ENCODE assay signal across 9 mouse cellular contexts in genomic region chr16:50753612-50754389, GRCm38 (mm10).
A peak's percentile ranks its signal among the peaks of the same experiment; 100 is the strongest.
DNase-seq lines count a peak whose midpoint lies in the region; ATAC-seq and TF ChIP-seq lines count a peak whose summit lies in the region.
"Had no signal": no experiment of that assay in that cellular context is flagged by ENCODE, and none has a peak within 500 bp of the region (broad histone marks: within the 10 kb centered on the region; RNA-seq: fewer than 3 reads in every experiment).

No protein-coding gene starts in this region.

- 18% methylated on average over 3 of the region's 3 CpGs for WGBS in liver, adult 2 months
- 6% methylated on average over 3 of the region's 3 CpGs for WGBS in liver, embryonic 12.5 days (ENCODE audit: insufficient replicate concordance)
- WGBS in lung, embryonic 14.5 days = under 1% methylated on average over 3 of the region's 3 CpGs
- WGBS in hindbrain, embryonic 13.5 days = 18% methylated on average over 3 of the region's 3 CpGs

- H3K9me3 ChIP-seq in liver, embryonic 12.5 days (replicated peaks) = no peaks in the 10 kb centered on the region
- no peaks in the 10 kb centered on the region for H3K9me3 ChIP-seq in lung, embryonic 14.5 days (ENCODE audit: low read depth, low read length)
- H3K9me3 ChIP-seq in hindbrain, embryonic 13.5 days = no peaks in the 10 kb centered on the region

- no peak for TF ChIP-seq CTCF in liver, adult 2 months (IDR thresholded peaks at IDR 0.05; ENCODE audit: low read depth, low read length)
- TF ChIP-seq CTCF in embryonic fibroblast, embryonic 13.5 days (IDR thresholded peaks at IDR 0.05; ENCODE audit: borderline replicate concordance, insufficient read depth, low read length) = no peak
- no peak for TF ChIP-seq CTCF in lung, embryonic 14.5 days (IDR thresholded peaks at IDR 0.05; ENCODE audit: low read depth)

- TF ChIP-seq POLR2A in liver, adult 2 months (IDR thresholded peaks at IDR 0.05; ENCODE audit: extremely low read depth, insufficient read depth, low read length) = no peak
- peak; percentile 44; the same call in 1 of the 2 replicates for TF ChIP-seq POLR2A in embryonic fibroblast, embryonic 13.5 days (IDR thresholded peaks at IDR 0.05; ENCODE audit: low read depth, low read length)

- DNase-seq in liver, adult 2 months (ENCODE audit: extremely low read depth, low read depth, low spot score) = peak; percentile 20
- peak; percentile 79 for DNase-seq in lung, embryonic 14.5 days
- DNase-seq in cerebellum, adult 18-20 months = no peak

- ATAC-seq in liver, embryonic 12.5 days = no peak
- peak; percentile 67 to 77 for ATAC-seq in hematopoietic stem cell, adult 5-6 weeks (replicated peaks in 1 of 2; ENCODE audit: insufficient read depth in 1 of 2, low FRiP score in 2 of 2, low TSS enrichment in 1 of 2, low read depth in 1 of 2, poor library complexity in 2 of 2, severe bottlenecking in 2 of 2)
- peak; percentile 76 for ATAC-seq in lung, embryonic 14.5 days (ENCODE audit: insufficient read depth)
- no peak for ATAC-seq in hindbrain, embryonic 13.5 days (ENCODE audit: low FRiP score)
- ATAC-seq in erythroid progenitor cell, adult 5-6 weeks (replicated peaks; ENCODE audit: low FRiP score, poor library complexity, severe bottlenecking) = no peak

- no peak overlapping the region for H3K4me2 ChIP-seq in liver, embryonic 12.5 days
- H3K4me2 ChIP-seq in lung, embryonic 14.5 days = peak overlapping the region; percentile 16; the same call in 1 of the 2 replicates
- no peak overlapping the region for H3K4me2 ChIP-seq in hindbrain, embryonic 13.5 days

- H3K4me3 ChIP-seq in liver, adult 2 months (ENCODE audit: insufficient read depth, low read depth, low read length) = no peak overlapping the region
- H3K4me3 ChIP-seq in liver, embryonic 12.5 days = no peak overlapping the region
- H3K4me3 ChIP-seq in embryonic fibroblast, embryonic 13.5 days (ENCODE audit: insufficient read depth, low read length) = no peak overlapping the region
- H3K4me3 ChIP-seq in lung, embryonic 14.5 days (ENCODE audit: low read depth, low read length) = no peak overlapping the region
- no peak overlapping the region for H3K4me3 ChIP-seq in hindbrain, embryonic 13.5 days

- H3K79me2 ChIP-seq in liver, adult 2 months (ENCODE audit: control insufficient read depth, insufficient read depth, low read length) = no peaks in the 10 kb centered on the region

- H3K9ac ChIP-seq in liver, adult 2 months (ENCODE audit: low read depth, low read length) = no peak overlapping the region
- no peak overlapping the region for H3K9ac ChIP-seq in liver, embryonic 12.5 days
- no peak overlapping the region for H3K9ac ChIP-seq in lung, embryonic 14.5 days
- H3K9ac ChIP-seq in hindbrain, embryonic 13.5 days = no peak overlapping the region

- no peak overlapping the region for H3K27ac ChIP-seq in liver, adult 2 months (replicated peaks; ENCODE audit: insufficient read depth, low read depth, low read length)
- H3K27ac ChIP-seq in liver, embryonic 12.5 days = no peak overlapping the region
- H3K27ac ChIP-seq in embryonic fibroblast, embryonic 13.5 days (ENCODE audit: insufficient read depth, low read length) = peak overlapping the region; percentile 71
- H3K27ac ChIP-seq in lung, embryonic 14.5 days (ENCODE audit: low read depth) = peak overlapping the region; percentile 68; the same call in 1 of the 2 replicates
- H3K27ac ChIP-seq in hindbrain, embryonic 13.5 days = no peak overlapping the region
- H3K27ac ChIP-seq: macrophage had no signal

- no peaks in the 10 kb centered on the region for H3K36me3 ChIP-seq in liver, adult 2 months (ENCODE audit: control insufficient read depth, insufficient read depth, low read length)
- no peaks in the 10 kb centered on the region for H3K36me3 ChIP-seq in liver, embryonic 12.5 days
- no peaks in the 10 kb centered on the region for H3K36me3 ChIP-seq in lung, embryonic 14.5 days (ENCODE audit: insufficient read depth)
- H3K36me3 ChIP-seq in hindbrain, embryonic 13.5 days = no peaks in the 10 kb centered on the region

- peaks cover 1% of the 10 kb centered on the region; the same call in 1 of the 2 replicates for H3K4me1 ChIP-seq in liver, adult 2 months (ENCODE audit: control insufficient read depth, insufficient read depth, low read length)
- no peaks in the 10 kb centered on the region for H3K4me1 ChIP-seq in liver, embryonic 12.5 days
- peaks cover 14% of the 10 kb centered on the region for H3K4me1 ChIP-seq in embryonic fibroblast, embryonic 13.5 days (ENCODE audit: control insufficient read depth, insufficient read depth, low read length)
- peaks cover 6% of the 10 kb centered on the region; the same call in 1 of the 2 replicates for H3K4me1 ChIP-seq in lung, embryonic 14.5 days (ENCODE audit: insufficient read depth)
- H3K4me1 ChIP-seq in hindbrain, embryonic 13.5 days (replicated peaks) = no peaks in the 10 kb centered on the region

- H3K27me3 ChIP-seq in liver, adult 2 months (ENCODE audit: control insufficient read depth, insufficient read depth, low read length) = no peaks in the 10 kb centered on the region
- no peaks in the 10 kb centered on the region for H3K27me3 ChIP-seq in liver, embryonic 12.5 days (replicated peaks)
- no peaks in the 10 kb centered on the region for H3K27me3 ChIP-seq in lung, embryonic 14.5 days (ENCODE audit: insufficient read depth, low read length)
- no peaks in the 10 kb centered on the region for H3K27me3 ChIP-seq in hindbrain, embryonic 13.5 days

Comparison
In these comparisons a context has a peak if more than half of its experiments do, and no peak if none do; other contexts are left out.
1. DNase-seq: peak in liver, adult 2 months (single experiment) and lung, embryonic 14.5 days (single experiment); none in cerebellum, adult 18-20 months (0 of 2).
2. H3K27ac ChIP-seq: peak in embryonic fibroblast, embryonic 13.5 days (single experiment) and lung, embryonic 14.5 days (single experiment); none in liver, adult 2 months (single experiment), liver, embryonic 12.5 days (single experiment) and hindbrain, embryonic 13.5 days (single experiment).
3. ATAC-seq: peak in hematopoietic stem cell, adult 5-6 weeks (2 of 2) and lung, embryonic 14.5 days (single experiment); none in liver, embryonic 12.5 days (single experiment), hindbrain, embryonic 13.5 days (single experiment) and erythroid progenitor cell, adult 5-6 weeks (single experiment).